Mouse (Mus musculus): ENCODE data around the gene Rnf26. TPM values are rescaled to one million over a fixed set of nuclear protein-coding genes. Genes with fewer than 3 reads are reported as not detected.
"Not testable (repeated sequence)": the region's sequence is repeated elsewhere in the genome, so short reads cannot be mapped to it uniquely, and the experiment has no call there.

Rnf26 gene
- total RNA-seq, 2 experiments from 2014 or later, result 10.1 to 11.3 TPM

DNA sequence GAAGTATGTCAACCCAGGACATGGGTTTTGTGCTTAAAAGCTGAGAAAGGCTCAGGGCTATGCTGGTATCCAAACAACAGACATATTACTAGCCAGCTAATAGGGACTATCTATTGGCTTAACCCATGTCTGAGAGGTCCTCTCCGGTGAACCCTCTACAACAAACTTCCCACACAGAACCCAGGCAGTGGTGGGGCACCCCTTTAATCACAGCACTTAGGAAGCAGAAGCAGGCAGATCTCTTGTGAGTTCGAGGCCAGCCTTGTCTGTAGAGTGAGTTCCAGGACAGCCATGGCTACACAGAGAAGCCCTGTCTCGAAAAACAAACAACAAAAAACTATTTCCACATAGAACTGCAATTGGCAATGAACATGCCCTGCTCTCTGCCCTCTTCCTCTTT is 13.4 kb upstream of the Rnf26 start:
- intact Hi-C loops (cut with DNase I), result loop anchor here (1.0 to 5.0 kb wide), 3 partner anchors 56 to 266 kb away; no protein-coding TSS in a partner anchor
- DNase-seq, result no peak

DNA sequence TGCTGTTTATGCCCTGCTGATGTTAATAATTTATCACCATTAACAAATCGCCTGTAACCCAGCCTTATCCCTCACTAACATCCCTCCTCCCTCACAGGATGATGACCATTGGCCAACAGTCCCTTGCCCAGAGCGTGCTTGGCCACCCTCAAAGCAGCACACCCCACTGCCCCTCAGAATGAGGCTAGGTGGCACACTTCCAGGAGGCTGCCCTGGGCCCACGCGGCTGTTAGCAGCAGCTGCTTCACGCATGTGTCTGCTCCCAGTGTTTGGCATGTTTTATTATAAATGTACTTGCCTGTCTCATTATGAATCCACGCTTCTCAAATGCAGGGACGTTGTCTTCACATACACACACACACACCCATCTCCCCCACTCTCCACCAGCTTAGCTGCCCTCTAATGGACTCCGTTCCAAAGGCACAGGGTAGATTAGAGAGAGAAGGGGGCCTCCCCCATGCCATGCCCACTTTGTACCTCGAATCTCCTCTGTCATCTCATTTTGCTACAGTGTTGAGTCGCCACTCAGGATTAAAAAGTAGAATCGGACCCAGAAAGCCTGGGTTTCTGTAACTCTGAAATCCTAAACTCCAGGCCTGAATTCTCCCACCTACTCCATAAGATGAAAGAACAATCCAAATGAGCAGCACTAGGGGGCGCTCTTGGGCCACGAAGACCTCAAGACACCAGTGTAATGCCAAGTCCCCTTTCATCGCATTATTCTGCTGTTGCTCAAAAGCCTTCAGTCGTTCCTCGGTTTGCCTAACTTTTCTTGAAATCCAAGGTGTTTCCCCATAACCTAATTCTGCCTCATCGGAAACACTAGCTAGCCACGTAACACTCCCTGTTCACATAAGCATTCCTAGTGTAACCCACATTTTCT is 12.5 kb upstream of the Rnf26 start:
- peak; percentile 85 to 91 for DNase-seq
- intact Hi-C loops (cut with DNase I), result loop anchor here (1.0 to 5.0 kb wide), 3 partner anchors 57 to 267 kb away; no protein-coding TSS in a partner anchor

DNA sequence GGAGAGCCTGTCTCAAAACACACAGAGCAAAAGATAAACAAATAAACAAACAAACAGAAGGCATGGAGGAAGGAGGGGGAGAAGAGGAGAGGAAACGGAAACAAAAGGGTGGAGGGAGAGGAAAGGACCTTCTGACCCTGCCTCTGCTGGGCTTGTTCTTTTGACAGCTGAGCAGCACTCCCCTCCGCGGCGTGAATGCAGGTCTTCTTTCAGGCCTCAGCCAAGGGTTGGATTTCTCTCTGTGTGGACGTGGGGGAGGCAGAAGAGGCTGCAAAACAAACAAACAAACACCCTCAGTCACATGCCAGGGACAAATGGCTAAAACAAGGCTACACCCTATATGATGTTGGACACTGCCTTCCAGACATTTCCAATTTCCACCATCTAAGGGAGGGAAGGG is 11.7 kb upstream of the Rnf26 start:
- DNase-seq, result no peak
- intact Hi-C loops (cut with DNase I), result loop anchor here (5.0 kb wide), 2 partner anchors 57 to 267 kb away; no protein-coding TSS in a partner anchor

DNA sequence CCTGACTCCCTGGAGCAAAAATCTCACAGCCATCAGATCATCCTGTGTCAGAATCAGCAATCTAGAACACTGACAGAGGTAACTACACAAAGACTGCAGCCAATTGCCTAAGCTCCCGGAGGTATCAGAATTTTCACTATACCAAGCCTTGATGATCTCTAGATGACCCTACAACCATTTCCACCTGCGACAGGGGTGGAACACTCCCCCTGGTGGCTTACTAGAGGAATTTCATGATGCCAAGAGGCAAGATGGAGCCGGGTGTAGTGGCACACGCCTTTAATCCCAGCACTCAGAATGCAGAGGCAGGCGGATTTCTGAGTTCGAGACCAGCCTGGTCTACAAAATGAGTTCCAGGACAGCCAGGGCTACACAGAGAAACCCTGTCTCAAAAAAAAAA is 11.0 kb upstream of the Rnf26 start:
- DNase-seq, result no peak
- intact Hi-C loops (cut with DNase I), result loop anchor here (5.0 kb wide), 1 partner anchor 137 kb away; no protein-coding TSS in a partner anchor

GRCm38 (mm10) chr9:44119948-44120465 is 6.7 kb upstream of the Rnf26 start:
- intact Hi-C loops (cut with DNase I), result loop anchor here (5.0 kb wide), 1 partner anchor 133 kb away; no protein-coding TSS in a partner anchor
- no peak for DNase-seq

GRCm38 (mm10) chr9:44119011-44119410 is 5.7 kb upstream of the Rnf26 start:
- intact Hi-C loops (cut with DNase I), result no loop called here
- DNase-seq, result no peak

GRCm38 (mm10) chr9:44116182-44116581 is 2.9 kb upstream of the Rnf26 start:
- intact Hi-C loops (cut with DNase I), result no loop called here
- no peak for DNase-seq

- intact Hi-C loops (cut with DNase I), result no loop called here
- no peak for DNase-seq
These were observed 2.3 kb upstream of the Rnf26 start for GRCm38 (mm10) chr9:44115599-44115998.

DNA sequence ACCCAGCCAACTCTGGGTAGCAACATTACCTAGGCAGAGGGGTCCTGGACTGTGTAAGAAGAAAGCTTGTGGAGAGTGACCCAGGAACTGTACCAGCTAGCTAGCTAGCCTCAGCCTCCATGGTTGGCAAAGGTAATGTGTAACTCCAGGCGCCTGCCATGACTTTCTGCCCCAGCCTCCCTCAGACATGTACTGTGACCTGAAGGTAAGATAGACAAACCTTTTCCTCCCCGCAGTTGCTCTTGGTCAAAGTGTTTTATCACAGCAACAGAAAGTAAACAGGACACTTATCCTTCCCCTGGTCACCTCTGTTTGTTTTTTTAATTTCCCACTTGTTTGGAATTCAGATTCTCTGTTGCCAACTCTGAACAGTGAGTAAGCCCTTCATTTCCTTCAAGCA is 1.1 kb upstream of the Rnf26 start:
- no peak for DNase-seq
- intact Hi-C loops (cut with DNase I), result no loop called here

GRCm38 (mm10) chr9:44111909-44112308 is 1.4 kb downstream of the Rnf26 start:
- DNase-seq; intact Hi-C loops (cut with DNase I): not testable (repeated sequence)

DNA sequence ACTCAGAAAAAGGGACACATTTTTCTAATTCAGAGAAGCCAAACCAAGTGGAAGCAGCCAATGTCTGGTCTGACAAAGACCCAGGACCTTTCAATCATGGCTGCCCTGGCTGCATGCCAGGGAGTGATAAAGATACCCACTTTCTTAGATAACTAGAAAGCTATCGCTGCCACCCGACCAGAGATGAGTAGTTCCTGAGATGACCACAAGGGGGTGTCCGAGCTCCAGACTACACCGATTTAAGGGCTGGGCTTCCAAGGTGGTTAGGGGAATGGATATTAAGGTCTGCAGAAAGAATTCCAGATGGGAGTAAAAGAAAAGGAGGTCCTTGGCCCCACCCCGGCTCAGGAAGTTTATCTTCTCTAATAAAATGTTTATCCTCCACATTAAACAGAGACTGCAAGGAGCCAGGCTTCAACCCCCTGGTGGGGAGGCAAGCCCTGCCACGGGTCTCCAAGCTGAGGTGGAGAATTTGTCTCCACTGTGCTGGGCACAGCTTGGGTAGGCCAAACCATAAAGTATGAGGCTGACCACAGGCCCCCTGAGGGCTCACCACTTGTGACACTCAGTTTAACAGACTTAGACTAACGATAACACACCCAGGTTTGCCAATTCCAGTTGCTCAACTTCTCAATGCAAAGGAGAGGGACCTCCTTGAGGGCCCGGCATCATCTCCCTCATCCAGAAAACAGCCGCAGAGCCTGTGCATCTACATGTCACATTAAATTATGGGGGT is 3.8 kb downstream of the Rnf26 start:
- DNase-seq, result peak; percentile 74 to 85
- intact Hi-C loops (cut with DNase I), result loop anchor here (5.0 kb wide), 2 partner anchors 42 to 127 kb away; partner anchors contain the start of gene Usp2

GRCm38 (mm10) chr9:44108269-44109055 is 4.9 kb downstream of the Rnf26 start:
- intact Hi-C loops (cut with DNase I), result loop anchor here (5.0 kb wide), 2 partner anchors 41 to 126 kb away; partner anchors contain the start of gene Usp2
- DNase-seq, result no peak

GRCm38 (mm10) chr9:44107557-44108179 is 5.6 kb downstream of the Rnf26 start:
- peak; percentile 66 to 71 for DNase-seq
- intact Hi-C loops (cut with DNase I), result loop anchor here (5.0 kb wide), 2 partner anchors 40 to 125 kb away; partner anchors contain the start of gene Usp2

DNA sequence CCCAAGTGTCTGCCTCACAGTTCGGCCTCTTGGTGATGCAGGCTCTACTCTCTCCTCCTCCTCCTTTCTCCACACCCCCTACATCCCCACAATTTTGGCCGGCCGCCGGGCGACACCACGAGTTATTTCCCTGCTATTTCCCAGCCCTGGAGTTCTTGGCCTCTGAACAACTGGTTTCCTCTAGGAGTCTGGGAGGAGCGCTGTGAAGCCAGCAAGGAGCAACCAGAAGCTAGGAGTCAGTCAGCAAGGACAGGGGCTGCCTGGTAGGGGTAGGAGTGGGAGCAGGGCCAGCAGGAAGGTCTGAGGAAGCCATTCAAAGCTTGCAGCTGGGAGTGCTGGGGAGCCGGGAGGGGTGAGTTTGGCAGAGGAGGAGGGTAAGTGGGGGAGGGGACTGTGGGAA is 6.2 kb downstream of the Rnf26 start, which contains the start of gene C1qtnf5:
TSS of gene C1qtnf5 (plus strand) at position 136 of the 400 bp plus-strand sequence.
- DNase-seq, result peak; percentile 91
- intact Hi-C loops (cut with DNase I), result loop anchor here (5.0 kb wide), 2 partner anchors 40 to 125 kb away; partner anchors contain the start of gene Usp2

GRCm38 (mm10) chr9:44106596-44106995 is 6.7 kb downstream of the Rnf26 start:
- intact Hi-C loops (cut with DNase I), result loop anchor here (5.0 kb wide), 2 partner anchors 39 to 124 kb away; partner anchors contain the start of gene Usp2
- no peak for DNase-seq

GRCm38 (mm10) chr9:44106182-44106581 is 7.1 kb downstream of the Rnf26 start:
- intact Hi-C loops (cut with DNase I), result loop anchor here (5.0 kb wide), 2 partner anchors 39 to 124 kb away; partner anchors contain the start of gene Usp2
- no peak for DNase-seq

DNA sequence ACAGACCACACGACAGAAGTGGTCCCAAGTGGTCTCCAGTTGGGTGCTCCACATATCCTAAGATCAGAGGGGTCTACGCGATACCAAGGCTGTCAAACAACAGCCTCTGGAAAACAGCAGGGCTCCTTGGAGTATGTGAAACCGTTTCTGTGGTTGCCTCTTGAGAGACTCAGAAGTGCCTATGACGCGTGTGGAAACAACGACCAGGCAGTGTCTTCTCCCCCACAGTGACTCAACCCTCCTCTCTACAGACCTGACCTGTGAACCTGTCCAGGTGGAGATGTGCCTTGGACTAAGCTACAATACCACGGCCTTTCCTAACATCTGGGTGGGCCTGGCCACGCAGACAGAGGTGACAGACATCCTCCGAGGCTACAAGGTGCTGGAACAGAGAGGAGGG is 7.5 kb downstream of the Rnf26 start:
- intact Hi-C loops (cut with DNase I), result loop anchor here (5.0 kb wide), 2 partner anchors 38 to 123 kb away; partner anchors contain the start of gene Usp2
- no peak for DNase-seq

- DNase-seq, result no peak
- intact Hi-C loops (cut with DNase I), result loop anchor here (5.0 kb wide), 2 partner anchors 38 to 123 kb away; partner anchors contain the start of gene Usp2
These were observed 8.4 kb downstream of the Rnf26 start for GRCm38 (mm10) chr9:44104881-44105280.

DNA sequence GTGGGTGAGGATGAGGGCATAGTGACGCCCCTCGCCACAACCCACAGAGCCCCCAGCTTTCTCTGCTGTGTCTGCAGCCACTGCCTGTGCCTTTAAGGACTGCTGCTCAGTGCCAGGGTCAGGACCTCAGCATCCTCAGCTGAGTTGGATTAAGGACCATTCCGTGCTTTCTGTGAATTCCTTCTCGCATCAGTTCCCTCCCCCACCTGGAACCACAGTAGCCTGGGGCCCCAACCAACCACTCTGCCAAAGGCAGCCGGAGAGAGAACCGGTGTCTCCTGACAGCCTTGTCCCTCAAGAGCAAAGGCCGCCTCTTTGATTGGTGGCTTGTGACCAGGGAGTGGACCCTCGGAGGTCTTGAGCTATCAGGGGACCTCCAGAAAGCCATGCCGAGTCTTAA is 11.8 kb downstream of the Rnf26 start, which contains the start of gene Mfrp:
TSS of gene Mfrp (plus strand) at position 240 of the 400 bp plus-strand sequence.
- intact Hi-C loops (cut with DNase I), result no loop called here
- DNase-seq, result no peak
